Mouse (Mus musculus) CH12.LX (cell line): ENCODE measurements at regions not wholly inside any gene's neighbourhood (a gene's known extent, or its start where the extent isn't known, plus 50 kb on each side); places are given as distances from the start of the nearest gene placed in this dataset.

Source experiments
- DNase-seq: peaks from one replicate; pipeline ENCODE4 v3.0.0-alpha.2; 2013; ENCODE audit errors: extremely low read depth
- H3K27ac ChIP-seq: 2 replicates; pipeline ENCODE4 v1.5.1; 2012; ENCODE audit warnings: low read depth, mild to moderate bottlenecking, control low read depth, moderate library complexity; ENCODE audit not compliant: insufficient read depth
- H3K27me3 ChIP-seq: replicated peaks from 2 replicates; pipeline ENCODE3; 2012; ENCODE audit warnings: inconsistent platforms
- H3K36me3 ChIP-seq, 2 experiments: replicated peaks in 1 of 2; 2 replicates each; pipeline versions ENCODE3 to v1.6.1; 2012; ENCODE audit warnings: inconsistent platforms in 1 of 2, low read length in 1 of 2, mild to moderate bottlenecking in 1 of 2, mixed read lengths in 1 of 2, moderate library complexity in 1 of 2; ENCODE audit not compliant: control insufficient read depth in 1 of 2, insufficient read depth in 1 of 2
- H3K4me1 ChIP-seq, 2 experiments: 2 replicates each; pipeline ENCODE4 v1.6.1; 2012; ENCODE audit warnings: inconsistent platforms in 1 of 2, moderate library complexity in 1 of 2; ENCODE audit not compliant: insufficient read depth in 2 of 2, control insufficient read depth in 1 of 2
- H3K4me2 ChIP-seq: 2 replicates; pipeline ENCODE4 v1.6.1; 2012; ENCODE audit warnings: low read depth, mild to moderate bottlenecking, control low read depth; ENCODE audit not compliant: poor library complexity, insufficient read depth, severe bottlenecking
- H3K4me3 ChIP-seq, 3 experiments: fragments of 150-350 bp in 1 of 3; sonication (generic) in 1 of 3; replicated peaks in 1 of 3; 2 replicates each; pipeline versions ENCODE3 to v1.5.1; 2011 to 2012; ENCODE audit warnings: low read depth in 2 of 3, low read length in 2 of 3, mild to moderate bottlenecking in 2 of 3, moderate library complexity in 2 of 3, control low read depth in 1 of 3, improper control_type of control experiment in 1 of 3, inconsistent platforms in 1 of 3, mixed read lengths in 1 of 3; ENCODE audit not compliant: poor library complexity in 1 of 3
- H3K79me2 ChIP-seq: replicated peaks from 2 replicates; pipeline ENCODE4 v1.6.1; 2012; ENCODE audit warnings: mild to moderate bottlenecking, moderate library complexity; ENCODE audit not compliant: control insufficient read depth, poor library complexity, insufficient read depth, severe bottlenecking; ENCODE audit errors: extremely low read depth
- H3K9ac ChIP-seq: 2 replicates; pipeline ENCODE4 v1.6.1; 2012; ENCODE audit warnings: low read depth, mild to moderate bottlenecking, control low read depth, moderate library complexity; ENCODE audit not compliant: insufficient read depth
- H3K9me3 ChIP-seq: replicated peaks from 2 replicates; pipeline ENCODE3; 2012; ENCODE audit warnings: low read length, inconsistent platforms, mixed read lengths
- CHD1 ChIP-seq: IDR thresholded peaks from 2 replicates; pipeline ENCODE4 v1.6.1; 2012; ENCODE audit warnings: low read depth, low read length, improper control_type of control experiment, inconsistent platforms
- CHD2 ChIP-seq: IDR thresholded peaks from 2 replicates; pipeline ENCODE4 v1.6.1; 2011; ENCODE audit warnings: low read length, improper control_type of control experiment
- CTCF ChIP-seq, 2 experiments: IDR thresholded peaks in 1 of 2; conservative IDR thresholded peaks in 1 of 2; 2 replicates each; pipeline ENCODE4 v1.5.1; 2011 to 2012; ENCODE audit warnings: low read depth in 2 of 2, low read length in 2 of 2, improper control_type of control experiment in 1 of 2, inconsistent platforms in 1 of 2, mild to moderate bottlenecking in 1 of 2, moderate library complexity in 1 of 2
- ELF1 ChIP-seq: IDR thresholded peaks from 2 replicates; pipeline ENCODE4 v1.6.1; 2014; ENCODE audit warnings: low read depth, mild to moderate bottlenecking, inconsistent platforms, low read length, improper control_type of control experiment
- EP300 ChIP-seq: IDR thresholded peaks from 2 replicates; pipeline ENCODE4 v1.6.1; 2011; ENCODE audit warnings: low read length, improper control_type of control experiment
- ETS1 ChIP-seq: conservative IDR thresholded peaks from 2 replicates; pipeline ENCODE4 v1.6.1; 2012; ENCODE audit warnings: low read depth, mild to moderate bottlenecking, inconsistent platforms, low read length, improper control_type of control experiment, moderate library complexity
- GABPA ChIP-seq: IDR thresholded peaks from 2 replicates; pipeline ENCODE4 v1.6.1; 2012; ENCODE audit warnings: low read depth, low read length, improper control_type of control experiment, inconsistent platforms; ENCODE audit not compliant: insufficient replicate concordance
- JUN ChIP-seq: IDR thresholded peaks from 2 replicates; pipeline ENCODE4 v1.6.1; 2011; ENCODE audit warnings: low read depth, mild to moderate bottlenecking, low read length, improper control_type of control experiment, moderate library complexity; ENCODE audit not compliant: insufficient read depth
- JUND ChIP-seq: conservative IDR thresholded peaks from 2 replicates; pipeline ENCODE4 v1.6.1; 2011; ENCODE audit warnings: low read depth, low read length, improper control_type of control experiment
- MAZ ChIP-seq: IDR thresholded peaks from 2 replicates; pipeline ENCODE4 v1.6.1; 2012; ENCODE audit warnings: low read depth, mild to moderate bottlenecking, inconsistent platforms, low read length, improper control_type of control experiment, moderate library complexity
- MEF2A ChIP-seq: IDR thresholded peaks from 2 replicates; pipeline ENCODE4 v1.6.1; 2014; ENCODE audit warnings: low read depth, mild to moderate bottlenecking, inconsistent platforms, low read length, improper control_type of control experiment, borderline replicate concordance
- MXI1 ChIP-seq: IDR thresholded peaks from 2 replicates; pipeline ENCODE4 v1.6.1; 2011; ENCODE audit warnings: mild to moderate bottlenecking, low read depth, low read length, improper control_type of control experiment
- MYC ChIP-seq: IDR thresholded peaks from 2 replicates; pipeline ENCODE4 v1.6.1; 2011; ENCODE audit warnings: low read depth, mild to moderate bottlenecking, improper control_type of control experiment, low read length
- NELFE ChIP-seq: IDR thresholded peaks from 2 replicates; pipeline ENCODE4 v1.6.1; 2011; ENCODE audit warnings: low read depth, low read length, improper control_type of control experiment
- PAX5 ChIP-seq: IDR thresholded peaks from 2 replicates; pipeline ENCODE4 v1.6.1; 2012; ENCODE audit warnings: low read length, inconsistent platforms, mixed read lengths
- POLR2A ChIP-seq: IDR thresholded peaks from 2 replicates; pipeline ENCODE4 v1.6.1; 2011; ENCODE audit warnings: low read depth, mild to moderate bottlenecking, improper control_type of control experiment, low read length
- POLR2AphosphoS2 ChIP-seq: IDR thresholded peaks from 2 replicates; pipeline ENCODE4 v1.6.1; 2011; ENCODE audit warnings: low read depth, low read length, improper control_type of control experiment
- RAD21 ChIP-seq: IDR thresholded peaks from 2 replicates; pipeline ENCODE4 v1.6.1; 2011; ENCODE audit warnings: low read depth, mild to moderate bottlenecking, low read length, improper control_type of control experiment, moderate library complexity
- RCOR1 ChIP-seq: conservative IDR thresholded peaks from 2 replicates; pipeline ENCODE4 v1.6.1; 2012; ENCODE audit warnings: low read depth, mild to moderate bottlenecking, inconsistent platforms, low read length, improper control_type of control experiment
- SIN3A ChIP-seq: IDR thresholded peaks from 2 replicates; pipeline ENCODE4 v1.6.1; 2012; ENCODE audit warnings: low read length, improper control_type of control experiment, inconsistent platforms
- USF1 ChIP-seq: IDR thresholded peaks from 2 replicates; pipeline ENCODE4 v1.6.1; 2014; ENCODE audit warnings: low read depth, mild to moderate bottlenecking, inconsistent platforms, low read length, improper control_type of control experiment
- USF2 ChIP-seq: conservative IDR thresholded peaks from 2 replicates; pipeline ENCODE4 v1.6.1; 2011; ENCODE audit warnings: low read depth, low read length, improper control_type of control experiment
- ZC3H11A ChIP-seq: IDR thresholded peaks from 2 replicates; pipeline ENCODE4 v1.6.1; 2012; ENCODE audit warnings: low read depth, mild to moderate bottlenecking, inconsistent platforms, low read length, improper control_type of control experiment
- ZKSCAN1 ChIP-seq: IDR thresholded peaks from 2 replicates; pipeline ENCODE4 v1.6.1; 2012; ENCODE audit warnings: low read depth, inconsistent platforms, low read length, improper control_type of control experiment, borderline replicate concordance
- ZMIZ1 ChIP-seq: IDR thresholded peaks from 2 replicates; pipeline ENCODE4 v1.6.1; 2012; ENCODE audit warnings: low read depth, mild to moderate bottlenecking, inconsistent platforms, low read length, improper control_type of control experiment
- ZNF384 ChIP-seq: IDR thresholded peaks from 2 replicates; pipeline ENCODE4 v1.6.1; 2012; ENCODE audit warnings: low read depth, low read length, improper control_type of control experiment, inconsistent platforms
- dilution Hi-C: fragments of 300-500 bp; cut with MboI; formaldehyde crosslinking; loops from 2 replicates; pipeline ENCODE4 v1.14.3; 2020; ENCODE audit warnings: low sequenced_read_pairs; ENCODE audit not compliant: extremely low pct_unique_long_range_greater_than_20kb, extremely low pct_ligation_motif_present
- in situ Hi-C: fragments of 300-500 bp; cut with MboI; formaldehyde crosslinking; loops from 3 replicates; pipeline ENCODE4 v1.14.3; 2019; ENCODE audit warnings: low sequenced_read_pairs, low pct_ligation_motif_present, low pct_unique_long_range_greater_than_20kb, mixed read lengths

GRCm38 (mm10) chr5:119058231-119058851 is 497.9 kb downstream of the Med13l start:
- in situ Hi-C loops (no loop called here), dilution Hi-C loops (no loop called here)
- TF ChIP-seq ZC3H11A (no peak), CHD1 (no peak), ZKSCAN1 (no peak), JUND (no peak), MYC (no peak), NELFE (no peak), RAD21 (no peak), POLR2A (no peak), CHD2 (no peak), CTCF (conservative IDR thresholded peaks at IDR 0.05 in 1 of 2, IDR thresholded peaks at IDR 0.05 in 1 of 2; ENCODE audit: low read depth in 2 of 2, low read length in 2 of 2) (no peak), GABPA (no peak), USF2 (no peak), ZMIZ1 (no peak), POLR2AphosphoS2 (no peak), EP300 (no peak)
- H3K36me3 ChIP-seq, result no peaks in the 10 kb centered on the region
- no peaks in the 10 kb centered on the region for H3K27me3 ChIP-seq
- no peak overlapping the region for H3K9ac ChIP-seq
- no peak overlapping the region for H3K27ac ChIP-seq
- no peak overlapping the region for H3K4me3 ChIP-seq
- H3K4me1 ChIP-seq, result no peaks in the 10 kb centered on the region
- DNase-seq, result no peak
- no peak overlapping the region for H3K4me2 ChIP-seq
- H3K9me3 ChIP-seq, result peaks cover 87% of the 10 kb centered on the region
- H3K79me2 ChIP-seq, result no peaks in the 10 kb centered on the region

DNA sequence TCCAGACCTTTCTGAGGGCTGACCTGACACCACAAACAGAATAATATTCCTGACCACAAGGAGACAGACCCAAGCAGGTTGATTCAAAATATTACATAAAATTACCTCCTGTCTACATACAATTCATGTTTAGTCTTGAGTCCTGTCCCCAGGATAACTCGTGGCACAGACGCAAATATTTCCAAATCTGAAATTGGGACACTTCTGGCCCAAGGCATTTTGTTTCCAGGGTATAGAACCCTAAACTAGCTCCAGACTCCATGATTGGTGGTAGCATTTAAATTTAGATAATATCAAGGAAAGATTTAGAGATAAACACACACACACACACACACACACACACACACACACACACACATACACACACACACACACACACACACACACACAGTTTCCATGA is 498.7 kb downstream of the Med13l start:
- Histone ChIP-seq H3K4me2 (no peak overlapping the region), H3K27ac (no peak overlapping the region), H3K9ac (no peak overlapping the region), H3K4me1 (no peaks in the 10 kb centered on the region), H3K79me2 (no peaks in the 10 kb centered on the region), H3K4me3 (no peak overlapping the region), H3K27me3 (no peaks in the 10 kb centered on the region), H3K9me3 (peaks cover 87% of the 10 kb centered on the region), H3K36me3 (no peaks in the 10 kb centered on the region)
- in situ Hi-C loops (no loop called here), dilution Hi-C loops (no loop called here)
- no peak for DNase-seq
- TF ChIP-seq NELFE (no peak), RCOR1 (no peak), EP300 (no peak), USF1 (no peak), ZNF384 (no peak), POLR2AphosphoS2 (no peak), MXI1 (no peak), JUND (no peak), ETS1 (no peak), ELF1 (no peak), MEF2A (no peak), CTCF (conservative IDR thresholded peaks at IDR 0.05 in 1 of 2, IDR thresholded peaks at IDR 0.05 in 1 of 2; ENCODE audit: low read depth in 2 of 2, low read length in 2 of 2) (no peak), MAZ (no peak), RAD21 (no peak), ZMIZ1 (no peak), JUN (no peak), CHD2 (no peak), PAX5 (no peak), SIN3A (no peak)
